Mouse (Mus musculus): Measurements from ENCODE around the gene Depdc7. TPM values are rescaled to one million over a fixed set of nuclear protein-coding genes. Genes with fewer than 3 reads are reported as not detected.

Gene Depdc7
- polyA plus RNA-seq, 1 experiment from 2014 or later = 1.2 TPM

DNA sequence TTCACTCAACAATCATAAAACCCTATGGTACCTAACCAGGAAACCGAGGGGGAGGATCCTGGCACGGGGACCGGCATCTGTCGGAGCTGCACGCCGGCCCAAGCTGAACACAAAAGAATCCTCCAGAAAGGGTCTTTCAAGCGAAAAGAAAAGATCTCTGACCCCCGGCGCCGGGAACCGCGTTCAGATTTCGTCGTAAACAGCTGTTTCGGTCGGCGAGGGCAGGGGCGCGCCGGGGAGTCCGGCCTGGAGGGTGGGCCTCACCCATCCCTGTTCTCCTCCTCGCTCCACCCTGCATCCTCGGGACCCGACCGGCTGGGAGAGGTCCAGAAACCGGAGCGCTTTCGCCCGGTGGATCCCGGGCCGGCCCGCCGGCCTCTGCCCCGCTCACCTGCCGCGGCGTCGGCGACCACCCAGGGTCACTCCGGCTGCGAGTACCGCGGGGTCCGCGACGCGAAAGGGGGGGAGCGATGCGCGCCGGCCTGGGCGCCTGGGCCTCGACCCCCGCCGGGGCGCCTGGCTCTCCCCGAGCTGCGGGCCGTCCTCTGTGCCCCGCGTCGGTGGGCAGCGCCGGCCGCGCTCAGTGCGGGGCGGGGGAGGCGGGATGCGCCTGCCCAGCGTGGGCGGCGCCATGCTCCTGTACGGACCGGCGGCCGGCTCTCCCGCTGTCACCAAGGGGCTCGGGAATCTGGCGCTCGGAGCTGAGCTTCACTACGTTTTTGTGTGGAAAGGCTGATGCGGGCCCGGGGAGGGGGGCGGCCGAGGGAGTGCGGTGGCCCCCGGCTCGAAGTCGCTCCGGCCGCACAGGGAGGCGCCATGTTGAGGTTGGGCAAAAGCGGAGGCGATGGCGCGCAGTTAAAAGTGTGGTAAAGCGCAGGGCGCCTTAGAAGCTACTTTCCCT lies 30.8 kb downstream of the Depdc7 start, which contains the start of gene Tcp11l1:
Gene Tcp11l1, minus strand, starts transcription at position 585 of the 901 bp plus-strand sequence.
- ATAC-seq (ENCODE audit: low FRiP score, low read depth) = peak; percentile 96
- Histone ChIP-seq H3K27ac (replicated peaks) (peak within 1 kb of the TSS; percentile 95), H3K9me3 (no peaks in the 10 kb centered on the region), H3K4me3 (peak within 1 kb of the TSS; percentile 89), H3K4me1 (replicated peaks) (peaks cover 22% of the 10 kb centered on the region), H3K4me2 (peak within 1 kb of the TSS; percentile 85), H3K27me3 (no peaks in the 10 kb centered on the region), H3K9ac (peak within 1 kb of the TSS; percentile 87), H3K36me3 (no peaks in the 10 kb centered on the region)
- under 1% methylated on average over 82 of the region's 99 CpGs for WGBS

DNA sequence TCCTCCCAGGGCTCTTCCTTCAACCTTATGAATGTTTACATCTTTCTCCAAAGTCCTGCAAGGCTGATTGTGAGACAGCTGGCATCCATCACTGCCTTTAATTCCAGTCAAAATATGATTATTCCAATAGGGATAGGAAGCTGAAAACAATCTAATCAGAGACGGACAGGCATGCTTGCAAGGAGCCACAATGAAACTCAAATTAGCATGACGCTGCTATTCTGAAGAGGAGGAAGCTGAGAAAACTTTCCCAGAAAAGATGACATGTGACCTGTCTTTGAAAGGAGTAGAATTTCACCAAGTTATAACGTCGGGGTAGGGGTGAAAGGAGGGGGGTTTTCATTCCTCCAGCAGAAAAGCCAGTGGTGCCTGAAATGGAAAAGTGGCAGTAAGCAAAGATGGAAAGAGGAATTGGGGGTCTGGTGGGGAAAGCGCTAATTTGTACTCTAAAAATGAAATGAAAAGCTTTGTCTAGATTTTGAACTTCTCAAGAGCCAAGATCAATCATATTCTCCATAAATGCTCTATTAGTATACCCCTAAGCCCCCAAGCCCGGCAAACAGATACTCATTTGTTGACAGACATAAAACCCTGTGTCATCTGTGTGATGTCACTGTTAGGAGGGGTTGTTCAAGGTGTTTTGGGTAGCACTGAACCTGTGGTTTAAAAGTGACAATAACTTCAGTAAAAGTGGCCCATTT lies 31.9 kb downstream of the Depdc7 start:
- Histone ChIP-seq H3K9ac (peak overlapping the region; percentile 87), H3K27me3 (no peaks in the 10 kb centered on the region), H3K4me3 (peak overlapping the region; percentile 89), H3K36me3 (0 out of 2 replicates have a peak, but pooled peaks cover 3% of the 10 kb centered on the region), H3K9me3 (no peaks in the 10 kb centered on the region), H3K4me1 (replicated peaks) (peaks cover 22% of the 10 kb centered on the region), H3K27ac (replicated peaks) (peak overlapping the region; percentile 95), H3K4me2 (peak overlapping the region; percentile 85)
- WGBS = 13% methylated on average over 6 of the region's 6 CpGs
- no peak for ATAC-seq (ENCODE audit: low FRiP score, low read depth)

DNA sequence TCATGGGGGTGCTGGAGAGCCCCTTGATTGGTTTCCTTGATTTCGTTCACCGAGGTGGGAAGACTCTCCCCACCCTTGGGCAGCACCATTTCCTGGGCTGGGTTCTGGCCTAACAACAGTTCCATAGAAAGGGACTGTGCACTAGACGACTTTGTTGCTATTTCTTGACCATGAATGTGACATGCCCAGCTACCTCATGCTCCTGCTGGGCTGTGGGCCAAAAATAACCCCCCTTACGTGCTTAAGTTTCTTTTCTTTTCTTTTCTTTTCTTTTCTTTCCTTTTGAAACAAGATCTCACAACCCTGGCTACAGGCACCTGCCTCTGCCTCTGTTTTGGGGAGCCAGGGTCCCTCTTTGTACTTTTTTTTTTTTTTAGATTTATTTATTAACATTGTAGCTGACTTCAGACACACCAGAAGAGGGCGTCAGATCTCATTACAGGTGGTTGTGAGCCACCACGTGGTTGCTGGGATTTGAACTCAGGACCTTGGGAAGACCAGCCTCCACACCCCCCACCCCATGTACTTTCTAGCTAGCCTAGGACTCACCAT lies 32.8 kb downstream of the Depdc7 start:
- H3K9me3 ChIP-seq = no peaks in the 10 kb centered on the region
- no peak overlapping the region for H3K9ac ChIP-seq
- H3K4me1 ChIP-seq (replicated peaks) = peaks cover 22% of the 10 kb centered on the region
- H3K4me3 ChIP-seq = no peak overlapping the region
- WGBS = 61% methylated on average over 6 of the region's 6 CpGs
- ATAC-seq (ENCODE audit: low FRiP score, low read depth) = no peak
- H3K36me3 ChIP-seq = peaks cover 3% of the 10 kb centered on the region; the same call in 1 of the 2 replicates
- no peaks in the 10 kb centered on the region for H3K27me3 ChIP-seq
- no peak overlapping the region for H3K4me2 ChIP-seq
- H3K27ac ChIP-seq (replicated peaks) = no peak overlapping the region

DNA sequence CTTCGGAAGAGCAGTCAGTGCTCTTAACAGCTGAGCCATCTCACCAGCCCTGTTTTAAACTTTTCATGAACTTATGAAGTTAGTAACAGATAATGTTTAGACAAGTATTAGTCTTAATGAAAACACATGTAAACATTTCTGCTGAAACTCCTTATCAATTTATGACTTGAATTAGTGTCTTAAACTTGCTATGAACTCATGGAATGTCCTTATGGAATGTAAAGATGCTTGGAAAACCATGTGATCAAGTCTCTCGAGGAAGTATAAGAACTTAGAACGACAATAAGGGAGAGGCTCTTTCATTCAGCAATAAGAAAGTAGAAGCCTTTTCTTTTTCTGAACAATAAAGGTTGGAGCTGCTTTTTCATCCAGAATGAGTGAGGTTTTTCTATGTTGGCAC lies 38.3 kb downstream of the Depdc7 start:
- peaks cover 13% of the 10 kb centered on the region for H3K36me3 ChIP-seq
- WGBS = 77% methylated on average over 3 of the region's 3 CpGs
- H3K4me1 ChIP-seq (replicated peaks) = no peaks in the 10 kb centered on the region
- H3K9ac ChIP-seq = no peak overlapping the region
- H3K4me3 ChIP-seq = no peak overlapping the region
- H3K27me3 ChIP-seq = no peaks in the 10 kb centered on the region
- no peak overlapping the region for H3K27ac ChIP-seq (replicated peaks)
- ATAC-seq (ENCODE audit: low FRiP score, low read depth) = no peak
- no peaks in the 10 kb centered on the region for H3K9me3 ChIP-seq
- no peak overlapping the region for H3K4me2 ChIP-seq

GRCm38 (mm10) chr2:104703158-104703557 lies 39.5 kb downstream of the Depdc7 start:
- WGBS = 57% methylated on average over 3 of the region's 3 CpGs
- ATAC-seq (ENCODE audit: low FRiP score, low read depth) = no peak
- Histone ChIP-seq H3K9ac (no peak overlapping the region), H3K36me3 (peaks cover 20% of the 10 kb centered on the region), H3K4me2 (no peak overlapping the region), H3K9me3 (no peaks in the 10 kb centered on the region), H3K27me3 (no peaks in the 10 kb centered on the region), H3K27ac (replicated peaks) (no peak overlapping the region), H3K4me3 (no peak overlapping the region), H3K4me1 (replicated peaks) (no peaks in the 10 kb centered on the region)

DNA sequence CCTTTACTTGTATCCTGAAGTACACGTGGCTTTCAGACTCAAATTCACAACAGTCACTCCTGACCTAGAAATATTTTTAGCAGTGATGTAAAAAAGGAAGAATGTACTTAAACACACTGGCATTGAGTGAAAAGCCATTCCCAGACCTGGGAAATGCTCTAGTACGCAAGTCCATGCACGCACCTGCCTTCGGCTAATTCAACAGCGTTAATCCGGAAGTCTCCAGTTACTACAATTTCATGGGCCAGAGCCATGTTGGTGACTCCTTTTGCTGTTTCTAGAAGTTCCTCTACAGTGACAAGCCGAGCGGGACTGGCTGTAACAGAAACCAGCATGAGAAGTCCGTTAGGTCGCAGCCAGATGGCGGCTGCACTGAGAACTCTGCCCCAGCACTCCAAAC lies 43.0 kb downstream of the Depdc7 start:
- 93% methylated on average over 11 of the region's 11 CpGs for whole genome bisulfite sequencing
- Histone ChIP-seq H3K4me1 (replicated peaks) (no peaks in the 10 kb centered on the region), H3K9me3 (no peaks in the 10 kb centered on the region), H3K9ac (no peak overlapping the region), H3K4me3 (no peak overlapping the region), H3K36me3 (peaks cover 24% of the 10 kb centered on the region), H3K4me2 (no peak overlapping the region), H3K27me3 (no peaks in the 10 kb centered on the region), H3K27ac (replicated peaks) (no peak overlapping the region)
- no peak for ATAC-seq (ENCODE audit: low FRiP score, low read depth)

DNA sequence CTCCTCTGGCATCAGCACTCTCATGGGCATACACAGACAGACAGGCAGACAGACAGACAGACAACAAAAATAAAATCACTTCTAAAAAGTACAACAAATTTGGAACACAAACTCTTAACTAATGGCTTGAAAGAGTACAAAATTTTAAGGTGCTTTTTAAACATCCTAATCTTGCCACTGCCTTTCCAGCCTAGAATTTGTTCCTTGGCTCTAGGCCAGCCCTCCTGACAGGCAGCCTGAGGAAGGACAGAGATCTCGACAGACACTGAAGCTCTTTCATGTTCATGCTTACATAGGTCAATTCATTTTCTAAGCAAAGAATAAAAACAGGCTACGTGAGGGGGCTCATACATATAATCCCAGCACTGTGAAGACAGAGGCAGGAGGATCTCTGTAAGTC lies 50.1 kb downstream of the Depdc7 start:
- WGBS = 51% methylated on average over 2 of the region's 2 CpGs
- H3K27ac ChIP-seq (replicated peaks) = no peak overlapping the region
- H3K4me3 ChIP-seq = no peak overlapping the region
- no peaks in the 10 kb centered on the region for H3K27me3 ChIP-seq
- no peak overlapping the region for H3K4me2 ChIP-seq
- no peaks in the 10 kb centered on the region for H3K9me3 ChIP-seq
- H3K36me3 ChIP-seq = peaks cover 6% of the 10 kb centered on the region; the same call in 1 of the 2 replicates
- no peaks in the 10 kb centered on the region for H3K4me1 ChIP-seq (replicated peaks)
- no peak overlapping the region for H3K9ac ChIP-seq
- ATAC-seq (ENCODE audit: low FRiP score, low read depth) = no peak

GRCm38 (mm10) chr2:104690720-104691119 lies 52.0 kb downstream of the Depdc7 start:
- Histone ChIP-seq H3K9ac (no peak overlapping the region), H3K9me3 (no peaks in the 10 kb centered on the region), H3K4me1 (replicated peaks) (no peaks in the 10 kb centered on the region), H3K4me2 (no peak overlapping the region), H3K4me3 (no peak overlapping the region), H3K36me3 (0 out of 2 replicates have a peak, but pooled peaks cover 2% of the 10 kb centered on the region), H3K27me3 (no peaks in the 10 kb centered on the region), H3K27ac (replicated peaks) (no peak overlapping the region)
- WGBS = 85% methylated on average over 4 of the region's 4 CpGs
- no peak for ATAC-seq (ENCODE audit: low FRiP score, low read depth)

GRCm38 (mm10) chr2:104688724-104689123 lies 54.0 kb downstream of the Depdc7 start:
- no peak overlapping the region for H3K27ac ChIP-seq (replicated peaks)
- no peak for ATAC-seq (ENCODE audit: low FRiP score, low read depth)
- H3K4me3 ChIP-seq = no peak overlapping the region
- H3K27me3 ChIP-seq = no peaks in the 10 kb centered on the region
- WGBS = 60% methylated on average over 8 of the region's 8 CpGs
- no peaks in the 10 kb centered on the region for H3K9me3 ChIP-seq
- no peaks in the 10 kb centered on the region for H3K4me1 ChIP-seq (replicated peaks)
- H3K4me2 ChIP-seq = no peak overlapping the region
- no peak overlapping the region for H3K9ac ChIP-seq
- H3K36me3 ChIP-seq = peaks cover 10% of the 10 kb centered on the region; the same call in 1 of the 2 replicates

GRCm38 (mm10) chr2:104688321-104688720 lies 54.4 kb downstream of the Depdc7 start:
- no peaks in the 10 kb centered on the region for H3K9me3 ChIP-seq
- H3K4me2 ChIP-seq = no peak overlapping the region
- no peaks in the 10 kb centered on the region for H3K27me3 ChIP-seq
- ATAC-seq (ENCODE audit: low FRiP score, low read depth) = no peak
- H3K4me1 ChIP-seq (replicated peaks) = no peaks in the 10 kb centered on the region
- no peak overlapping the region for H3K9ac ChIP-seq
- no peak overlapping the region for H3K27ac ChIP-seq (replicated peaks)
- H3K4me3 ChIP-seq = no peak overlapping the region
- H3K36me3 ChIP-seq = peaks cover 15% of the 10 kb centered on the region
- 83% methylated on average over 3 of the region's 3 CpGs for WGBS

GRCm38 (mm10) chr2:104687261-104687660 lies 55.4 kb downstream of the Depdc7 start:
- H3K4me2 ChIP-seq = no peak overlapping the region
- no peaks in the 10 kb centered on the region for H3K9me3 ChIP-seq
- peaks cover 23% of the 10 kb centered on the region for H3K36me3 ChIP-seq
- no peak overlapping the region for H3K4me3 ChIP-seq
- no peaks in the 10 kb centered on the region for H3K27me3 ChIP-seq
- H3K27ac ChIP-seq (replicated peaks) = no peak overlapping the region
- no peaks in the 10 kb centered on the region for H3K4me1 ChIP-seq (replicated peaks)
- 68% methylated on average over 3 of the region's 3 CpGs for WGBS
- no peak for ATAC-seq (ENCODE audit: low FRiP score, low read depth)
- H3K9ac ChIP-seq = no peak overlapping the region

DNA sequence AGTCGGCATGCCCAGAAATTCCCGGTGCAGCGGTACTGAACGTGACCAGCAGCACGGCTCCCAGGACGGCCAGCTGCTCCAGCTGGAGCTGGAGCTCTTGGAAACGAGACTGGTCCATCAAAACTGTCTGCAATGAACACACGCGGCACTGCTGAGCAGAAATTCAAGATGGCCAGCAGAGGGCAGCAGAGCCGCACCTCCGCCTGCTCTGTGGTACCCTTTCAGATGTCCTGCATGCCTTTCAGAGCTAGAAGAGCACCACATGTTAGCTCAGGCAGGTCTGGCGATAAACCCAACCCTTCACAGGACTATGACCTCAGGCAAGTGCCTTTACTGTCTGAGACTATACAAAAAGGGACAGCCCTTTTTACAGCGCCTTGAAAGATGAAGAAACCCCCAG lies 57.3 kb downstream of the Depdc7 start:
- no peak overlapping the region for H3K4me2 ChIP-seq
- no peak overlapping the region for H3K27ac ChIP-seq (replicated peaks)
- no peaks in the 10 kb centered on the region for H3K27me3 ChIP-seq
- no peaks in the 10 kb centered on the region for H3K9me3 ChIP-seq
- peak; percentile 92 for ATAC-seq (ENCODE audit: low FRiP score, low read depth)
- H3K9ac ChIP-seq = no peak overlapping the region
- H3K4me1 ChIP-seq (replicated peaks) = no peaks in the 10 kb centered on the region
- WGBS = 6% methylated on average over 13 of the region's 13 CpGs
- peaks cover 37% of the 10 kb centered on the region for H3K36me3 ChIP-seq
- H3K4me3 ChIP-seq = no peak overlapping the region
